Mouse (Mus musculus): ENCODE measurements around the gene Slc35c1. TPM values are rescaled to one million over a fixed set of nuclear protein-coding genes. Genes with fewer than 3 reads are reported as not detected.

Slc35c1 gene
- total RNA-seq, 1 experiment from 2014 or later: 15.6 TPM

GRCm38 (mm10) chr2:92434375-92434745 is 26.0 kb downstream of the Slc35c1 start:
- peak; percentile 31 for DNase-seq

GRCm38 (mm10) chr2:92433578-92434374 is 26.6 kb downstream of the Slc35c1 start, which contains the start of gene Cry2:
Gene Cry2 (minus strand): TSS chr2:92434043.
- DNase-seq: peak; percentile 99

- DNase-seq: peak; percentile 81
Measured at GRCm38 (mm10) chr2:92432299-92433295, 27.7 kb downstream of the Slc35c1 start.

GRCm38 (mm10) chr2:92431611-92432179 is 28.6 kb downstream of the Slc35c1 start:
- no peak for DNase-seq

- DNase-seq: peak; percentile 73
Measured at GRCm38 (mm10) chr2:92430723-92431541, 29.4 kb downstream of the Slc35c1 start.

GRCm38 (mm10) chr2:92430089-92430488 is 30.2 kb downstream of the Slc35c1 start:
- DNase-seq: no peak

- DNase-seq: peak; percentile 87
Measured at GRCm38 (mm10) chr2:92427882-92428281, 32.5 kb downstream of the Slc35c1 start.

- no peak for DNase-seq
Measured at GRCm38 (mm10) chr2:92426426-92426825, 33.9 kb downstream of the Slc35c1 start.

GRCm38 (mm10) chr2:92425366-92425765 is 35.0 kb downstream of the Slc35c1 start:
- no peak for DNase-seq

GRCm38 (mm10) chr2:92424462-92425308 is 35.7 kb downstream of the Slc35c1 start:
- peak; percentile 72 for DNase-seq

- peak; percentile 99 for DNase-seq
Measured at GRCm38 (mm10) chr2:92423702-92424461, 36.5 kb downstream of the Slc35c1 start.

- no peak for DNase-seq
Measured at GRCm38 (mm10) chr2:92423156-92423555, 37.2 kb downstream of the Slc35c1 start.

GRCm38 (mm10) chr2:92422388-92423135 is 37.8 kb downstream of the Slc35c1 start:
- DNase-seq: peak; percentile 48

- DNase-seq: peak; percentile 56
Measured at GRCm38 (mm10) chr2:92421723-92422387, 38.5 kb downstream of the Slc35c1 start.

- DNase-seq: peak; percentile 55
Measured at GRCm38 (mm10) chr2:92411705-92412104, 48.6 kb downstream of the Slc35c1 start.

GRCm38 (mm10) chr2:92408309-92409045 is 51.9 kb downstream of the Slc35c1 start:
- peak; percentile 64 for DNase-seq

- DNase-seq: no peak
Measured at GRCm38 (mm10) chr2:92405687-92406086, 54.7 kb downstream of the Slc35c1 start.

GRCm38 (mm10) chr2:92404737-92405136 is 55.6 kb downstream of the Slc35c1 start:
- DNase-seq: no peak

All from adrenal gland, postnatal 14 days (tissue).